Mouse (Mus musculus): ENCODE results near the gene Ikzf2.

DNA sequence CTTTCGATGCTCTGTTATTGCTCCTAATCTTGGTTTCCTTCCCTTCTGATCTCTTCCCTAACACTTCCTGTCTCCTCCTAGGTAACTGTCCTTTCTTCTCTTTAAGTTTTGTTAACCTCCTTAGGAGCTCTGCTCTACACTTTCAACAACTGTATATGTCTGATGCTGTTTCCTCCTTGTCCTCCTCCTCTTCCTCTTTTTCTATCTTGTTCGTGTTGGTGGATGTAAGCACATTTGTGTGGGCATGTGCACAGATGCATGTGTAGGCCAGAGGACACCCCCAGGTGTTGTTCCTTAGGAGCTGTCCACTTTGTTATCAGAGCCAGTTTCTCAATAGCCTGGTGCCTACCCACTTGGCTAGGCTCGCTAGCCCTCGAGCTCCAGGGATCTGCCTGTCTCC lies 169.0 kb downstream of the Ikzf2 start:
- TF ChIP-seq CTCF (IDR thresholded peaks at IDR 0.05; ENCODE audit: low read depth, low read length) (no peak), POLR2A (IDR thresholded peaks at IDR 0.05; ENCODE audit: insufficient read depth, low read length) (no peak), EP300 (IDR thresholded peaks at IDR 0.05; ENCODE audit: insufficient read depth, low read depth, low read length) (no peak)

All from ES-Bruce4 (cell line).